Mouse (Mus musculus): Measurements from ENCODE around the gene Ppox. TPM values are rescaled to one million over a fixed set of nuclear protein-coding genes. Genes with fewer than 3 reads are reported as not detected.

Ppox gene
- polyA plus RNA-seq, 1 experiment = 51.5 TPM

- Histone ChIP-seq H3K27me3 (replicated peaks; ENCODE audit: control insufficient read depth, insufficient read depth, low read length) (no peaks in the 10 kb centered on the region), H3K4me3 (ENCODE audit: insufficient read depth, low read depth, low read length) (no peak overlapping the region), H3K27ac (ENCODE audit: insufficient read depth, low read depth, low read length) (peak overlapping the region; percentile 2; the same call in 1 of the 2 replicates), H3K4me1 (ENCODE audit: control insufficient read depth, insufficient read depth, low read length) (peaks cover 8% of the 10 kb centered on the region; the same call in 1 of the 2 replicates), H3K36me3 (ENCODE audit: control insufficient read depth, insufficient read depth, low read length) (peaks cover 11% of the 10 kb centered on the region)
- WGBS = 82% methylated on average over 12 of the region's 12 CpGs
- TF ChIP-seq POLR2A (IDR thresholded peaks at IDR 0.05; ENCODE audit: low read depth, low read length) = no peak
- no peak for TF ChIP-seq CTCF (conservative IDR thresholded peaks at IDR 0.05; ENCODE audit: insufficient read depth, insufficient read length, low read depth, low read length)
- DNase-seq = no peak
Observed at GRCm38 (mm10) chr1:171232800-171233730, 47.9 kb downstream of the Ppox start.

GRCm38 (mm10) chr1:171232348-171232747 lies 48.6 kb downstream of the Ppox start:
- no peaks in the 10 kb centered on the region for H3K27me3 ChIP-seq (replicated peaks; ENCODE audit: control insufficient read depth, insufficient read depth, low read length)
- no peak for TF ChIP-seq POLR2A (IDR thresholded peaks at IDR 0.05; ENCODE audit: low read depth, low read length)
- no peak for TF ChIP-seq CTCF (conservative IDR thresholded peaks at IDR 0.05; ENCODE audit: insufficient read depth, insufficient read length, low read depth, low read length)
- WGBS = 69% methylated on average over 5 of the region's 5 CpGs
- no peak overlapping the region for H3K4me3 ChIP-seq (ENCODE audit: insufficient read depth, low read depth, low read length)
- no peak for DNase-seq
- peaks cover 8% of the 10 kb centered on the region; the same call in 1 of the 2 replicates for H3K4me1 ChIP-seq (ENCODE audit: control insufficient read depth, insufficient read depth, low read length)
- H3K36me3 ChIP-seq (ENCODE audit: control insufficient read depth, insufficient read depth, low read length) = peaks cover 9% of the 10 kb centered on the region
- H3K27ac ChIP-seq (ENCODE audit: insufficient read depth, low read depth, low read length) = peak overlapping the region; percentile 56; the same call in 1 of the 2 replicates

- peaks cover 8% of the 10 kb centered on the region; the same call in 1 of the 2 replicates for H3K4me1 ChIP-seq (ENCODE audit: control insufficient read depth, insufficient read depth, low read length)
Observed at GRCm38 (mm10) chr1:171231844-171232243, 49.1 kb downstream of the Ppox start.

GRCm38 (mm10) chr1:171230215-171230614 lies 50.8 kb downstream of the Ppox start:
- WGBS = 41% methylated on average over 3 of the region's 3 CpGs
- Histone ChIP-seq H3K4me3 (ENCODE audit: insufficient read depth, low read depth, low read length) (no peak overlapping the region), H3K27me3 (replicated peaks; ENCODE audit: control insufficient read depth, insufficient read depth, low read length) (no peaks in the 10 kb centered on the region), H3K36me3 (ENCODE audit: control insufficient read depth, insufficient read depth, low read length) (peaks cover under 1% of the 10 kb centered on the region; the same call in 1 of the 2 replicates), H3K4me1 (ENCODE audit: control insufficient read depth, insufficient read depth, low read length) (peaks cover 8% of the 10 kb centered on the region; the same call in 1 of the 2 replicates), H3K27ac (ENCODE audit: insufficient read depth, low read depth, low read length) (no peak overlapping the region)
- DNase-seq = no peak
- TF ChIP-seq CTCF (conservative IDR thresholded peaks at IDR 0.05; ENCODE audit: insufficient read depth, insufficient read length, low read depth, low read length) (no peak), POLR2A (IDR thresholded peaks at IDR 0.05; ENCODE audit: low read depth, low read length) (no peak)

More at GRCm38 (mm10) chr1:171231844-171232243, 49.1 kb downstream of the Ppox start:
- H3K36me3 ChIP-seq (ENCODE audit: control insufficient read depth, insufficient read depth, low read length) = peaks cover 4% of the 10 kb centered on the region
- no peak for DNase-seq
- H3K27me3 ChIP-seq (replicated peaks; ENCODE audit: control insufficient read depth, insufficient read depth, low read length) = no peaks in the 10 kb centered on the region
- no peak overlapping the region for H3K4me3 ChIP-seq (ENCODE audit: insufficient read depth, low read depth, low read length)
- no peak for TF ChIP-seq POLR2A (IDR thresholded peaks at IDR 0.05; ENCODE audit: low read depth, low read length)
- no peak for TF ChIP-seq CTCF (conservative IDR thresholded peaks at IDR 0.05; ENCODE audit: insufficient read depth, insufficient read length, low read depth, low read length)
- peak overlapping the region; percentile 56; the same call in 1 of the 2 replicates for H3K27ac ChIP-seq (ENCODE audit: insufficient read depth, low read depth, low read length)
- WGBS = 60% methylated on average over 4 of the region's 4 CpGs

- Histone ChIP-seq H3K4me3 (ENCODE audit: insufficient read depth, low read depth, low read length) (no peak overlapping the region), H3K27ac (ENCODE audit: insufficient read depth, low read depth, low read length) (no peak overlapping the region; the same call in 1 of the 2 replicates), H3K4me1 (ENCODE audit: control insufficient read depth, insufficient read depth, low read length) (peaks cover 8% of the 10 kb centered on the region; the same call in 1 of the 2 replicates)
Observed at GRCm38 (mm10) chr1:171229750-171230149, 51.2 kb downstream of the Ppox start.

GRCm38 (mm10) chr1:171227879-171228278 lies 53.1 kb downstream of the Ppox start:
- TF ChIP-seq CTCF (conservative IDR thresholded peaks at IDR 0.05; ENCODE audit: insufficient read depth, insufficient read length, low read depth, low read length) (no peak), POLR2A (IDR thresholded peaks at IDR 0.05; ENCODE audit: low read depth, low read length) (no peak)
- no peak for DNase-seq
- Histone ChIP-seq H3K27ac (ENCODE audit: insufficient read depth, low read depth, low read length) (no peak overlapping the region), H3K36me3 (ENCODE audit: control insufficient read depth, insufficient read depth, low read length) (no peaks in the 10 kb centered on the region), H3K4me1 (ENCODE audit: control insufficient read depth, insufficient read depth, low read length) (peaks cover 8% of the 10 kb centered on the region; the same call in 1 of the 2 replicates), H3K27me3 (replicated peaks; ENCODE audit: control insufficient read depth, insufficient read depth, low read length) (no peaks in the 10 kb centered on the region), H3K4me3 (ENCODE audit: insufficient read depth, low read depth, low read length) (no peak overlapping the region)
- 100% methylated on average over 1 of the region's 1 CpGs for WGBS

More at GRCm38 (mm10) chr1:171229750-171230149, 51.2 kb downstream of the Ppox start:
- Histone ChIP-seq H3K36me3 (ENCODE audit: control insufficient read depth, insufficient read depth, low read length) (no peaks in the 10 kb centered on the region; the same call in 1 of the 2 replicates), H3K27me3 (replicated peaks; ENCODE audit: control insufficient read depth, insufficient read depth, low read length) (no peaks in the 10 kb centered on the region)
- DNase-seq = no peak
- 59% methylated on average over 6 of the region's 6 CpGs for WGBS
- TF ChIP-seq CTCF (conservative IDR thresholded peaks at IDR 0.05; ENCODE audit: insufficient read depth, insufficient read length, low read depth, low read length) (no peak), POLR2A (IDR thresholded peaks at IDR 0.05; ENCODE audit: low read depth, low read length) (no peak)

- TF ChIP-seq CTCF (conservative IDR thresholded peaks at IDR 0.05; ENCODE audit: insufficient read depth, insufficient read length, low read depth, low read length) = no peak
- no peak for TF ChIP-seq POLR2A (IDR thresholded peaks at IDR 0.05; ENCODE audit: low read depth, low read length)
- Histone ChIP-seq H3K27me3 (replicated peaks; ENCODE audit: control insufficient read depth, insufficient read depth, low read length) (no peaks in the 10 kb centered on the region), H3K4me3 (ENCODE audit: insufficient read depth, low read depth, low read length) (no peak overlapping the region), H3K27ac (ENCODE audit: insufficient read depth, low read depth, low read length) (no peak overlapping the region), H3K36me3 (ENCODE audit: control insufficient read depth, insufficient read depth, low read length) (no peaks in the 10 kb centered on the region), H3K4me1 (ENCODE audit: control insufficient read depth, insufficient read depth, low read length) (peaks cover 8% of the 10 kb centered on the region; the same call in 1 of the 2 replicates)
- WGBS = 72% methylated on average over 4 of the region's 4 CpGs
- no peak for DNase-seq
Observed at GRCm38 (mm10) chr1:171226780-171227179, 54.2 kb downstream of the Ppox start.

Other genes starting within 250 kb of the Ppox start
- gene Fcgr3, start 216.3 kb downstream of the Ppox start, polyA plus RNA-seq (2012; rRNA removed) = 4.8 and 6.4 TPM in 2 replicates
- 15.6 and 16.7 TPM in 2 replicates for gene Cfap126, start 167.3 kb downstream of the Ppox start, polyA plus RNA-seq (2012; rRNA removed)
- 814 and 951 TPM in 2 replicates for gene Sdhc, start 130.6 kb downstream of the Ppox start, polyA plus RNA-seq (2012; rRNA removed)
- 3.5 and 7.7 TPM in 2 replicates for gene Mpz, start 130.5 kb downstream of the Ppox start, polyA plus RNA-seq (2012; rRNA removed)
- gene Pcp4l1, start 84.9 kb downstream of the Ppox start, polyA plus RNA-seq (2012; rRNA removed) = 11.2 and 12.8 TPM in 2 replicates
- 0.48 and 0.67 TPM in 2 replicates for gene Nr1i3, start 67.2 kb downstream of the Ppox start, polyA plus RNA-seq (2012; rRNA removed)
- 46.4 and 51.8 TPM in 2 replicates for gene Tomm40l, start 58.7 kb downstream of the Ppox start, polyA plus RNA-seq (2012; rRNA removed)
- gene Apoa2, start 56.1 kb downstream of the Ppox start, polyA plus RNA-seq (2012; rRNA removed) = 19.8 and 20.8 TPM in 2 replicates
- gene Fcer1g, start 46.8 kb downstream of the Ppox start, polyA plus RNA-seq (2012; rRNA removed) = 35.8 and 46.8 TPM in 2 replicates
- gene Adamts4, start 30.8 kb downstream of the Ppox start, polyA plus RNA-seq (2012; rRNA removed) = 1.2 and 1.5 TPM in 2 replicates
- gene Ndufs2, start 29.8 kb downstream of the Ppox start, polyA plus RNA-seq (2012; rRNA removed) = 374 and 559 TPM in 2 replicates
- 58.9 and 67.7 TPM in 2 replicates for gene B4galt3, start 10.9 kb downstream of the Ppox start, polyA plus RNA-seq (2012; rRNA removed)
- 47.8 and 53.4 TPM in 2 replicates for gene Usp21, start 6.8 kb upstream of the Ppox start, polyA plus RNA-seq (2012; rRNA removed)
- 43.1 and 59.5 TPM in 2 replicates for gene Ufc1, start 13.8 kb upstream of the Ppox start, polyA plus RNA-seq (2012; rRNA removed)
- 46.7 and 48.6 TPM in 2 replicates for gene Dedd, start 48.0 kb upstream of the Ppox start, polyA plus RNA-seq (2012; rRNA removed)
- 207 and 209 TPM in 2 replicates for gene Nit1, start 64.5 kb upstream of the Ppox start, polyA plus RNA-seq (2012; rRNA removed)
- 17.1 and 37.0 TPM in 2 replicates for gene Pfdn2, start 64.5 kb upstream of the Ppox start, polyA plus RNA-seq (2012; rRNA removed)
- 6.9 and 7.1 TPM in 2 replicates for gene Klhdc9, start 79.6 kb upstream of the Ppox start, polyA plus RNA-seq (2012; rRNA removed)
- gene Nectin4, start 88.9 kb upstream of the Ppox start, polyA plus RNA-seq (2012; rRNA removed) = 2.3 TPM in 2 replicates
- 1.6 and 4.8 TPM in 2 replicates for gene Arhgap30, start 107.8 kb upstream of the Ppox start, polyA plus RNA-seq (2012; rRNA removed)
- 56.8 and 59.0 TPM in 2 replicates for gene Usf1, start 130.1 kb upstream of the Ppox start, polyA plus RNA-seq (2012; rRNA removed)
- 77.3 and 79.7 TPM in 2 replicates for gene Tstd1, start 137.7 kb upstream of the Ppox start, polyA plus RNA-seq (2012; rRNA removed)
- gene F11r, start 156.3 kb upstream of the Ppox start, polyA plus RNA-seq (2012; rRNA removed) = 88.7 and 106 TPM in 2 replicates
- 3.2 and 3.3 TPM in 2 replicates for gene Alyref2, start 222.3 kb upstream of the Ppox start, polyA plus RNA-seq (2012; rRNA removed)

All from kidney, adult 2 months (tissue).